Mouse (Mus musculus) heart, postnatal 0 days (tissue): ENCODE measurements around the gene Map2k6. TPM values are rescaled to one million over a fixed set of nuclear protein-coding genes. Genes with fewer than 3 reads are reported as not detected.

Experiments
- ATAC-seq: fragments of 200-750 bp; cut with Nextera tagmentation; 2 replicates; pipeline ENCODE4 v1.8.0; 2017; ENCODE audit warnings: low read depth, moderate number of reproducible peaks, moderate library complexity; ENCODE audit not compliant: insufficient read depth
- DNase-seq: peaks from one replicate; pipeline ENCODE4 v3.0.0-alpha.2; 2016; ENCODE audit warnings: low spot score
- H3K27ac ChIP-seq: fragments of 300-500 bp; sonication (generic); 2 replicates; pipeline ENCODE4 v1.5.1; 2014; ENCODE audit warnings: low read depth, mild to moderate bottlenecking
- H3K27me3 ChIP-seq: fragments of 300-500 bp; sonication (generic); 2 replicates; pipeline ENCODE4 v1.6.1; 2014; ENCODE audit warnings: low read length, mixed read lengths; ENCODE audit not compliant: control insufficient read depth, insufficient read depth
- H3K36me3 ChIP-seq: fragments of 300-500 bp; sonication (generic); replicated peaks from 2 replicates; pipeline ENCODE4 v1.6.1; 2014; ENCODE audit warnings: low read length, mixed read lengths; ENCODE audit not compliant: control insufficient read depth, insufficient read depth
- H3K4me1 ChIP-seq: fragments of 300-500 bp; sonication (generic); 2 replicates; pipeline ENCODE4 v1.6.1; 2014; ENCODE audit warnings: antibody characterized with exemption; ENCODE audit not compliant: control insufficient read depth, insufficient read depth
- H3K4me2 ChIP-seq: fragments of 300-500 bp; sonication (generic); 2 replicates; pipeline ENCODE4 v1.6.1; 2014; ENCODE audit warnings: low read depth, mild to moderate bottlenecking, low read length, moderate library complexity
- H3K4me3 ChIP-seq: fragments of 300-500 bp; sonication (generic); 2 replicates; pipeline ENCODE4 v1.5.1; 2014; ENCODE audit warnings: low read depth, low read length
- H3K9ac ChIP-seq: fragments of 300-500 bp; sonication (generic); replicated peaks from 2 replicates; pipeline ENCODE4 v1.6.1; 2014; ENCODE audit warnings: low read depth, low read length, mixed read lengths
- H3K9me3 ChIP-seq: fragments of 300-500 bp; sonication (generic); replicated peaks from 2 replicates; pipeline ENCODE4 v1.6.1; 2016; ENCODE audit warnings: low read length; ENCODE audit not compliant: control insufficient read depth
- CTCF ChIP-seq: IDR thresholded peaks from 2 replicates; pipeline ENCODE4 v1.5.1; 2016; ENCODE audit warnings: antibody characterized with exemption, control low read depth, low read depth
- EP300 ChIP-seq: IDR thresholded peaks from 2 replicates; pipeline ENCODE4 v1.6.1; 2016; ENCODE audit warnings: antibody characterized with exemption, low read depth
- WGBS: fragments of 180-500 bp; shearing (Covaris S2); extraction: QIAGEN DNeasy Blood & Tissue Kit; methylation state at CpG from one replicate; pipeline ENCODE4 v1.1.7; 2014; 5-methylcytosine and 5-hydroxymethylcytosine counted together
- polyA plus RNA-seq: library from polyadenylated mRNA; unstranded; fragments of >200 nt; fragmentation: Nextera tagmentation; extraction: Ambion mirVana; gene quantifications from 2 replicates; pipeline ENCODE4 v1.2.1, GENCODE M21; 2015
- total RNA-seq: library from RNA; depleted of rRNA; stranded (reverse); fragments of >200 nt; gene quantifications from 2 replicates; pipeline ENCODE4 v1.2.3, GENCODE M21; 2014; ENCODE audit warnings: low replicate concordance

Gene Map2k6
- total and polyA plus RNA-seq, 2 experiments from 2014 or later: 9.3 to 17.4 TPM

- H3K9me3 ChIP-seq: no peaks in the 10 kb centered on the region
- peaks cover 3% of the 10 kb centered on the region; the same call in 1 of the 2 replicates for H3K36me3 ChIP-seq
- no peak overlapping the region for H3K4me3 ChIP-seq
- no peak overlapping the region for H3K4me2 ChIP-seq
- H3K9ac ChIP-seq: no peak overlapping the region
- no peaks in the 10 kb centered on the region for H3K4me1 ChIP-seq
- no peaks in the 10 kb centered on the region for H3K27me3 ChIP-seq
- WGBS: 76% methylated on average over 6 of the region's 6 CpGs
- no peak overlapping the region for H3K27ac ChIP-seq
- DNase-seq (no peak), ATAC-seq (no peak)
- TF ChIP-seq CTCF (no peak), EP300 (no peak)
Observed at GRCm38 (mm10) chr11:110485081-110485480, 86.2 kb downstream of the Map2k6 start.

DNA sequence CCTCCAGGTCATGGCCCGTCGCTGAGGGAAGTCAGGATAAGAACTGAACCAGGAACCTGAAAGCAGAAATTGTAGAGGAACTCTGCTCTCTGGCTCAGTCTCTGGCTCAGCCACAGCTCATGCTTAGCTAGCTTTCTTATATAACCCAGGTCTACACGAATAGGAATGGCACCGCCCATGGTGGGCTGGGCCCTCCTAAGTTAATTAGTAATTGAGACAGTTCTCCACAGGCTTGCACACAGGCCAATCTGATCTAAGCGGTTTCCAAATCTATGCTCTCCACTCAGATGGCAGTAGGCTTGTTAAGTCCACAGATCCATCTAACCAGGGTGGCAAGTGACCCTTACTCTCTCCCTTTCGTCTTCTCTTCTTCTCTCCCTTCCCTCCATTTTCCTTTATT lies 88.9 kb downstream of the Map2k6 start:
- WGBS: 95% methylated on average over 6 of the region's 6 CpGs
- H3K9ac ChIP-seq: no peak overlapping the region
- H3K27ac ChIP-seq: no peak overlapping the region
- no peak overlapping the region for H3K4me3 ChIP-seq
- peaks cover 14% of the 10 kb centered on the region for H3K36me3 ChIP-seq
- no peak for DNase-seq
- no peaks in the 10 kb centered on the region for H3K27me3 ChIP-seq
- H3K4me2 ChIP-seq: no peak overlapping the region
- H3K9me3 ChIP-seq: 0 out of 2 replicates have a peak, but pooled peaks cover 3% of the 10 kb centered on the region
- ATAC-seq: no peak
- no peaks in the 10 kb centered on the region for H3K4me1 ChIP-seq
- TF ChIP-seq CTCF (no peak), EP300 (no peak)

- Histone ChIP-seq H3K9ac (no peak overlapping the region), H3K9me3 (0 out of 2 replicates have a peak, but pooled peaks cover 3% of the 10 kb centered on the region), H3K4me2 (no peak overlapping the region), H3K27ac (no peak overlapping the region), H3K4me1 (no peaks in the 10 kb centered on the region), H3K36me3 (peaks cover 19% of the 10 kb centered on the region), H3K4me3 (no peak overlapping the region), H3K27me3 (no peaks in the 10 kb centered on the region)
- no peak for TF ChIP-seq CTCF
- TF ChIP-seq EP300: no peak
- DNase-seq (no peak), ATAC-seq (no peak)
- 88% methylated on average over 7 of the region's 7 CpGs for WGBS
Observed at GRCm38 (mm10) chr11:110488301-110488700, 89.4 kb downstream of the Map2k6 start.

- peaks cover 8% of the 10 kb centered on the region; the same call in 1 of the 2 replicates for H3K4me1 ChIP-seq
- H3K4me3 ChIP-seq: no peak overlapping the region
- WGBS: 82% methylated on average over 4 of the region's 4 CpGs
- H3K9ac ChIP-seq: no peak overlapping the region
- no peak overlapping the region for H3K4me2 ChIP-seq
- ATAC-seq (no peak), DNase-seq (no peak)
- H3K27me3 ChIP-seq: no peaks in the 10 kb centered on the region
- no peak overlapping the region for H3K27ac ChIP-seq
- TF ChIP-seq EP300 (no peak), CTCF (no peak)
- H3K36me3 ChIP-seq: peaks cover 27% of the 10 kb centered on the region
- H3K9me3 ChIP-seq: 0 out of 2 replicates have a peak, but pooled peaks cover 3% of the 10 kb centered on the region
Observed at GRCm38 (mm10) chr11:110495323-110496060, 96.6 kb downstream of the Map2k6 start.

- H3K36me3 ChIP-seq: peaks cover 31% of the 10 kb centered on the region
- H3K9ac ChIP-seq: no peak overlapping the region
- 50% methylated on average over 12 of the region's 12 CpGs for WGBS
- TF ChIP-seq CTCF (peak; percentile 71), EP300 (no peak)
- H3K9me3 ChIP-seq: 0 out of 2 replicates have a peak, but pooled peaks cover 3% of the 10 kb centered on the region
- no peak overlapping the region for H3K4me2 ChIP-seq
- DNase-seq: peak; percentile 41
- H3K4me1 ChIP-seq: peaks cover 8% of the 10 kb centered on the region; the same call in 1 of the 2 replicates
- H3K27me3 ChIP-seq: no peaks in the 10 kb centered on the region
- H3K4me3 ChIP-seq: no peak overlapping the region
- no peak overlapping the region for H3K27ac ChIP-seq
- no peak for ATAC-seq
Observed at GRCm38 (mm10) chr11:110496061-110496446, 97.1 kb downstream of the Map2k6 start.
